Mouse (Mus musculus) olfactory bulb, adult 2 months (tissue): ENCODE data around the gene Otop3.

Source experiments
- CTCF ChIP-seq: fragments of 200-500 bp; IDR thresholded peaks from 2 replicates; pipeline ENCODE4 v1.5.1; 2012; ENCODE audit warnings: low read depth, mild to moderate bottlenecking, low read length, moderate library complexity; ENCODE audit not compliant: insufficient read depth
- POLR2A ChIP-seq: fragments of 200-500 bp; IDR thresholded peaks from 2 replicates; pipeline ENCODE4 v1.6.1; 2012; ENCODE audit warnings: mild to moderate bottlenecking, low read depth, low read length, moderate library complexity; ENCODE audit not compliant: insufficient read depth

- TF ChIP-seq CTCF: no peak
- TF ChIP-seq POLR2A: no peak
Measured at GRCm38 (mm10) chr11:115337826-115338225, 3.3 kb downstream of the Otop3 start.
